Mouse (Mus musculus): ENCODE measurements around the gene Cacnb2. TPM values are rescaled to one million over a fixed set of nuclear protein-coding genes. Genes with fewer than 3 reads are reported as not detected.

Cacnb2 gene
- polyA plus RNA-seq, 1 experiment from 2014 or later, result 14.3 TPM

DNA sequence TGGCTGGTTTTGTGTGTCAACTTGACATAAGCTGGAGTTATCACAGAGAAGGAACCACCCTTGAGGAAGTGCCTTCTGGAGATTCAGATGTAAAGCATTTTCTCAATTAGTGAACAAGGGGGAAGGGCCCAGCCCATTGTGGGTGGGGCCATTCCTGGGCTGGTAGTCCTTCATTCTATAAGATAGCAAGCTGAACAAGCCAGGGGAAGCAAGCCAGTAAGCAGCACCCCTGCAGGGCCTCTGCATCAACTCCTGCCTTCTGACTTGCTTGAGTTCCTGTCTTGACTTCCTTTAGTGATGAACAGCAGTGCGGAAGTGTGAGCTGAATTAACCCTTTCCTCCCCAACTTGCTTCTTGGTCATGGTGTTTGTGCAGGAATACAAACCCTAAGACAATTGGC, 260.1 kb downstream of the Cacnb2 start:
- ATAC-seq (ENCODE audit: insufficient number of reproducible peaks, insufficient read depth, low FRiP score, low read depth), result no peak
- H3K9me3 ChIP-seq (ENCODE audit: control insufficient read depth, low read length), result no peaks in the 10 kb centered on the region
- H3K36me3 ChIP-seq (ENCODE audit: control insufficient read depth, insufficient read depth, low read length), result no peaks in the 10 kb centered on the region
- no peaks in the 10 kb centered on the region for H3K27me3 ChIP-seq (ENCODE audit: control insufficient read depth, insufficient read depth, low read length)
- no peak overlapping the region for H3K4me2 ChIP-seq (ENCODE audit: low read length)
- no peak overlapping the region for H3K27ac ChIP-seq (replicated peaks in 1 of 2; ENCODE audit: control insufficient read depth in 1 of 2, insufficient read depth in 1 of 2, low read depth in 2 of 2, low read length in 2 of 2)
- no peak overlapping the region for H3K9ac ChIP-seq (ENCODE audit: low read length)
- H3K4me1 ChIP-seq (ENCODE audit: control insufficient read depth in 2 of 2, insufficient read depth in 2 of 2, low read length in 2 of 2), result peaks cover 0 to 5% of the 10 kb centered on the region in 2 experiments; a peak in 3 of 4 replicates
- no peak overlapping the region for H3K4me3 ChIP-seq (ENCODE audit: control insufficient read depth in 1 of 2, insufficient read depth in 1 of 2, low read depth in 1 of 2, low read length in 2 of 2)
- 45% methylated on average over 1 of the region's 1 CpGs for WGBS

DNA sequence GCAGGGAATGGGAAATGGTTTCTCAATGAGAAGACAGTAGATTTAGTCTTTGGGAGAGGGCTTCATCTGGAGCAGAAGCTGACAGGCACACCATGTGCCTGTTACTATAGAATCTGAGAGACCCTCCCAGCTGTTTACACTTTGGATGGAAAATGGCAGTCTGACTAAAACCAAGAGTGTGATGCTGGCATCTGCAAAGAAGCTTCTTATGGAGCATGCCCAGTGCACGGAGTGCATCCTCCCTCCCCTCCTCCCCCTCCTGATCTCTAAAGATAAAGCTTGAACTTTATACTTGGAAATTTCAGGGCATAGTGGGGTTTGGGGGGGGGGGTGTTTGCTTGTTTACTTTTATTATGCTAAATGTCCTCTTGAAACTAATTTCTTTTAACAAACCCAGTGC, 270.2 kb downstream of the Cacnb2 start:
- WGBS, result 56% methylated on average over 1 of the region's 1 CpGs
- 0 out of 2 replicates have a peak, but pooled peaks cover 5% of the 10 kb centered on the region for H3K36me3 ChIP-seq (ENCODE audit: control insufficient read depth, insufficient read depth, low read length)
- peak overlapping the region; percentile 62; the same call in 1 of the 2 replicates for H3K4me2 ChIP-seq (ENCODE audit: low read length)
- no peak overlapping the region for H3K4me3 ChIP-seq (ENCODE audit: control insufficient read depth in 1 of 2, insufficient read depth in 1 of 2, low read depth in 1 of 2, low read length in 2 of 2)
- no peak overlapping the region for H3K9ac ChIP-seq (ENCODE audit: low read length)
- no peak for ATAC-seq (ENCODE audit: insufficient number of reproducible peaks, insufficient read depth, low FRiP score, low read depth)
- H3K27me3 ChIP-seq (ENCODE audit: control insufficient read depth, insufficient read depth, low read length), result no peaks in the 10 kb centered on the region
- H3K27ac ChIP-seq (replicated peaks in 1 of 2; ENCODE audit: control insufficient read depth in 1 of 2, insufficient read depth in 1 of 2, low read depth in 2 of 2, low read length in 2 of 2), result no peak overlapping the region
- peaks cover 5 to 19% of the 10 kb centered on the region in 2 experiments for H3K4me1 ChIP-seq (ENCODE audit: control insufficient read depth in 2 of 2, insufficient read depth in 2 of 2, low read length in 2 of 2)
- H3K9me3 ChIP-seq (ENCODE audit: control insufficient read depth, low read length), result no peaks in the 10 kb centered on the region

DNA sequence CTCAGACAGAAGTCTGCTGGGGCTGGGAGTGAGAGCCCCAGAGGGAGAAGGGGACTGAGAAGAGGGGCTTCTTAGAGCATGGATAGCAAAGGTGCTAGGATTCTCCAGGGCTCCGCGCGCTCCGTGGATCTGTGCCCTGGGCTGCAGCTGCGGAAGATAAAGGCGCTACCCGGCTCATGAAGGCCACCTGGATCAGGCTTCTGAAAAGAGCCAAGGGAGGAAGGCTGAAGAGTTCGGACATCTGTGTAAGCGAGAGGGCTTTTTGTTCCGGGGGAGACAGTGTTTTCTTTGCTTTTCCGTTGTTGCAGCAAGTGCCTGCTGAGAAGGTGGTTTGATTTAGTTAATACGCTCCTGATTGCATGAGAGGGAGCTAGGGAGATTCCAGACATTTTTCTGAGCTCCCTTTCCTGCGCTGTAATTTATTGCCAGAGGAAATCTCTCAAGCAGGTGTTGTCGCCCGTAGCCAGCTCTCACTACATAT, 270.9 kb downstream of the Cacnb2 start:
- H3K9me3 ChIP-seq (ENCODE audit: control insufficient read depth, low read length), result no peaks in the 10 kb centered on the region

DNA sequence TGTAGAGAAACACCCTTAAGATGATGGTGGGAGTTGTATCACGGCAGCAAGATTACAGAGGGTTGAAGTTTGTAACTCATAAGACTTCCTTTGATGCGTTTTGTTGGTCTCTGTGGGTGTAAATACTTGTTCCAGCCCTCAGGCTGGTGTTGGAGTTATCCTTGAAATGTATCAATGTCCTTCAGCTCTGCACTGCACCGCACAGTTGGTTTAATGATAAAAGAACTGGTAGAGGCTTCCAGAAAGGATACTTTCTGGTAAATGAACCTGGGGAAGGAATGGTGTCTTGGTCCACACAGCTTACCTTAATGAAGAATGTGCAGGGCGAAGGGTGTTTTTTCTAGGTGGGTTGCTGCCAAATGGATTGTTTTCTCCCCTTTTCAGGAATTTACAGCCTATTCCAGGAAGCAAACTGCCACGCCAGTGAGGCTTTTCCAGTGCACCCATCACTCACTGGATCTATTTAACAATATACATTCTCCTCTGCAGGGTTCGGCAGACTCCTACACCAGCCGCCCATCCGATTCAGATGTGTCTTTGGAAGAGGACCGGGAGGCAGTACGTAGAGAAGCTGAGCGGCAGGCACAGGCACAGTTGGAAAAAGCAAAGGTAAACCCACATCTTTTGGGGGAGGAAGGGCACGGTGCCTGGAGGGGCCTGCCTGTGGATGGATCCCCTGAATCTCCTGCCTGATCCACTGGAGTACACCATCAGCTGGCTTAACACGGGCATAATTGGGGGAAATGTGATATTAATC, 271.6 kb downstream of the Cacnb2 start:
- Histone ChIP-seq H3K4me3 (ENCODE audit: control insufficient read depth in 1 of 2, insufficient read depth in 1 of 2, low read depth in 1 of 2, low read length in 2 of 2) (no peak overlapping the region), H3K4me1 (ENCODE audit: control insufficient read depth in 2 of 2, insufficient read depth in 2 of 2, low read length in 2 of 2) (peaks cover 5 to 19% of the 10 kb centered on the region in 2 experiments), H3K36me3 (ENCODE audit: control insufficient read depth, insufficient read depth, low read length) (0 out of 2 replicates have a peak, but pooled peaks cover 5% of the 10 kb centered on the region), H3K9me3 (ENCODE audit: control insufficient read depth, low read length) (no peaks in the 10 kb centered on the region), H3K4me2 (ENCODE audit: low read length) (peak overlapping the region; percentile 62), H3K27me3 (ENCODE audit: control insufficient read depth, insufficient read depth, low read length) (no peaks in the 10 kb centered on the region), H3K9ac (ENCODE audit: low read length) (no peak overlapping the region), H3K27ac (replicated peaks in 1 of 2; ENCODE audit: control insufficient read depth in 1 of 2, insufficient read depth in 1 of 2, low read depth in 2 of 2, low read length in 2 of 2) (peak overlapping the region in 1 of 2 experiments; percentile 47; a peak in 1 of 4 replicates)
- WGBS, result 69% methylated on average over 13 of the region's 13 CpGs
- no peak for ATAC-seq (ENCODE audit: insufficient number of reproducible peaks, insufficient read depth, low FRiP score, low read depth)

More for the DNA sequence above, 270.9 kb downstream of the Cacnb2 start:
- Histone ChIP-seq H3K4me2 (ENCODE audit: low read length) (peak overlapping the region; percentile 62), H3K9ac (ENCODE audit: low read length) (peak overlapping the region; percentile 44), H3K4me3 (ENCODE audit: control insufficient read depth in 1 of 2, insufficient read depth in 1 of 2, low read depth in 1 of 2, low read length in 2 of 2) (peak overlapping the region; percentile 29 to 33; a peak in 3 of 4 replicates), H3K27ac (replicated peaks in 1 of 2; ENCODE audit: control insufficient read depth in 1 of 2, insufficient read depth in 1 of 2, low read depth in 2 of 2, low read length in 2 of 2) (peak overlapping the region in 1 of 2 experiments; percentile 47; a peak in 1 of 4 replicates), H3K4me1 (ENCODE audit: control insufficient read depth in 2 of 2, insufficient read depth in 2 of 2, low read length in 2 of 2) (peaks cover 5 to 19% of the 10 kb centered on the region in 2 experiments), H3K36me3 (ENCODE audit: control insufficient read depth, insufficient read depth, low read length) (0 out of 2 replicates have a peak, but pooled peaks cover 5% of the 10 kb centered on the region), H3K27me3 (ENCODE audit: control insufficient read depth, insufficient read depth, low read length) (no peaks in the 10 kb centered on the region)
- ATAC-seq (ENCODE audit: insufficient number of reproducible peaks, insufficient read depth, low FRiP score, low read depth), result no peak
- WGBS, result 16% methylated on average over 15 of the region's 15 CpGs

DNA sequence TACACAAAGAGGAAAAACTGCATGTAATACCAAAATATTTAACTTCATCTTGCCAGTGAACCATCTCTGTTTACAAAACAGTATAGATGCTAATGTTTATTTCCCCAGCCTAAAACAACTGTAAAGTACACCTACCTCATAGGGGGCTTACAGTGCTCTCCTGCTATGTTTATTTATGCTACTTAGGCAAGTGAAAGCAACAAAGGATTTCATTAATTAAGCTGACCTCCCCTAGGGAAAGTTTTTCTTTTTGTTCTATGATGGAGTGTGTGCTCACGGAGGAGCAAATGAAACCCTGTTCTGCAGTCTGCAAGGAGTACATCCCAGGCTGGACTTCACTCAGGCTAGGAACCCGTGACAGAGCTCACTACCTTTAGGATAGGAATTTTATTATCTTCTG, 272.2 kb downstream of the Cacnb2 start:
- no peak for ATAC-seq (ENCODE audit: insufficient number of reproducible peaks, insufficient read depth, low FRiP score, low read depth)
- no peak overlapping the region for H3K4me3 ChIP-seq (ENCODE audit: control insufficient read depth in 1 of 2, insufficient read depth in 1 of 2, low read depth in 1 of 2, low read length in 2 of 2)
- WGBS, result 77% methylated on average over 2 of the region's 2 CpGs
- no peak overlapping the region for H3K27ac ChIP-seq (replicated peaks in 1 of 2; ENCODE audit: control insufficient read depth in 1 of 2, insufficient read depth in 1 of 2, low read depth in 2 of 2, low read length in 2 of 2)
- no peak overlapping the region for H3K4me2 ChIP-seq (ENCODE audit: low read length)
- H3K27me3 ChIP-seq (ENCODE audit: control insufficient read depth, insufficient read depth, low read length), result no peaks in the 10 kb centered on the region
- H3K4me1 ChIP-seq (ENCODE audit: control insufficient read depth in 2 of 2, insufficient read depth in 2 of 2, low read length in 2 of 2), result peaks cover 5 to 19% of the 10 kb centered on the region in 2 experiments
- H3K9me3 ChIP-seq (ENCODE audit: control insufficient read depth, low read length), result no peaks in the 10 kb centered on the region
- H3K9ac ChIP-seq (ENCODE audit: low read length), result no peak overlapping the region
- H3K36me3 ChIP-seq (ENCODE audit: control insufficient read depth, insufficient read depth, low read length), result 0 out of 2 replicates have a peak, but pooled peaks cover 5% of the 10 kb centered on the region

DNA sequence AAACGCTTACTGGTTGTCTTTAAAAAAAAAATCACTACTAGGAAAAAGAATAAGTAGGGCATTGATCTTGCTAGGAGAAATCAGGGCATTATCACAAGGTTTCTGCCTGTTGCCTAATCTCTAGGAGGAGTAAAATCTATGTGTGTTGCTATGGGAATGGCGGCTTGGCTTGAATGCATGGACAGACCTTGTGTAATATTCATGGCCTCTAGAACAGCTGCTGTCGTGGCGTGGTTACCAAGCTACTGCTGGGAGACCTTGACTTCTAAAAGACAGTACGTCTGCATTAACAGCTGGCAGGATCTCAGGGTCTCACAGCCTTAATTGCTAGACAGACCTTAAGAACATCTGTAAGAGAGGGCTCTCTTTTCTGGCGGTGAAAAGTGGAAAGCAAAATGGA, 272.7 kb downstream of the Cacnb2 start:
- no peak overlapping the region for H3K4me2 ChIP-seq (ENCODE audit: low read length)
- ATAC-seq (ENCODE audit: insufficient number of reproducible peaks, insufficient read depth, low FRiP score, low read depth), result no peak
- H3K9me3 ChIP-seq (ENCODE audit: control insufficient read depth, low read length), result no peaks in the 10 kb centered on the region
- H3K27me3 ChIP-seq (ENCODE audit: control insufficient read depth, insufficient read depth, low read length), result no peaks in the 10 kb centered on the region
- no peak overlapping the region for H3K27ac ChIP-seq (replicated peaks in 1 of 2; ENCODE audit: control insufficient read depth in 1 of 2, insufficient read depth in 1 of 2, low read depth in 2 of 2, low read length in 2 of 2)
- WGBS, result 85% methylated on average over 6 of the region's 6 CpGs
- H3K36me3 ChIP-seq (ENCODE audit: control insufficient read depth, insufficient read depth, low read length), result 0 out of 2 replicates have a peak, but pooled peaks cover 5% of the 10 kb centered on the region
- H3K4me1 ChIP-seq (ENCODE audit: control insufficient read depth in 2 of 2, insufficient read depth in 2 of 2, low read length in 2 of 2), result peaks cover 5 to 19% of the 10 kb centered on the region in 2 experiments
- no peak overlapping the region for H3K4me3 ChIP-seq (ENCODE audit: control insufficient read depth in 1 of 2, insufficient read depth in 1 of 2, low read depth in 1 of 2, low read length in 2 of 2)
- H3K9ac ChIP-seq (ENCODE audit: low read length), result no peak overlapping the region

DNA sequence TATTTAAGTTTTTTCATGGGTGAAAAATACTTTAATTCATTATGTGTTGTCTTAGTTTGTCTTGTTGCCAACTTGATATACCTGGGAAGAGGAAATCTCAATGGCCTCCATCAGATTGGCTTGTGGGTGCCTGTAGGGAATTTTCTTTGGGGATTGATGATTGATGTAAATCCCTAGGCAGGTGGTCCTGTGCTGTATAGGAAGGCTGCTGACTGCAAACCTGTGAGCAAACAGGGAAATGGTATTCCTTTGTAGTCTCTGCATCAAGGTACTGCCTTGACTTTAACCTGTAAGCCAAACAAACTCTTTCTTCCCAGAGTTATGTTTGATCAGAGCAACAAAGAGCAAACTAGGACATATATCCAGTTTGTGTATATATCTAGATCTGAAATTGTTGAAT, 276.1 kb downstream of the Cacnb2 start:
- Histone ChIP-seq H3K36me3 (ENCODE audit: control insufficient read depth, insufficient read depth, low read length) (0 out of 2 replicates have a peak, but pooled peaks cover 5% of the 10 kb centered on the region), H3K27me3 (ENCODE audit: control insufficient read depth, insufficient read depth, low read length) (no peaks in the 10 kb centered on the region), H3K4me1 (ENCODE audit: control insufficient read depth in 2 of 2, insufficient read depth in 2 of 2, low read length in 2 of 2) (peaks cover under 1 to 34% of the 10 kb centered on the region in 2 experiments; a peak in 3 of 4 replicates), H3K4me2 (ENCODE audit: low read length) (no peak overlapping the region), H3K9ac (ENCODE audit: low read length) (no peak overlapping the region), H3K27ac (replicated peaks in 1 of 2; ENCODE audit: control insufficient read depth in 1 of 2, insufficient read depth in 1 of 2, low read depth in 2 of 2, low read length in 2 of 2) (no peak overlapping the region), H3K9me3 (ENCODE audit: control insufficient read depth, low read length) (no peaks in the 10 kb centered on the region), H3K4me3 (ENCODE audit: control insufficient read depth in 1 of 2, insufficient read depth in 1 of 2, low read depth in 1 of 2, low read length in 2 of 2) (no peak overlapping the region)
- ATAC-seq (ENCODE audit: insufficient number of reproducible peaks, insufficient read depth, low FRiP score, low read depth), result no peak

Measured in heart, embryonic 14.5 days (tissue).